Mouse (Mus musculus) lung, postnatal 25 days (tissue): ENCODE data around the gene Klkb1.
"Not testable (repeated sequence)": the region's sequence is repeated elsewhere in the genome, so short reads cannot be mapped to it uniquely, and the experiment has no call there.

ENCODE experiments used
- DNase-seq: peaks from one replicate; pipeline ENCODE4 v3.0.0; 2022; ENCODE audit warnings: low spot score

Klkb1 gene

DNA sequence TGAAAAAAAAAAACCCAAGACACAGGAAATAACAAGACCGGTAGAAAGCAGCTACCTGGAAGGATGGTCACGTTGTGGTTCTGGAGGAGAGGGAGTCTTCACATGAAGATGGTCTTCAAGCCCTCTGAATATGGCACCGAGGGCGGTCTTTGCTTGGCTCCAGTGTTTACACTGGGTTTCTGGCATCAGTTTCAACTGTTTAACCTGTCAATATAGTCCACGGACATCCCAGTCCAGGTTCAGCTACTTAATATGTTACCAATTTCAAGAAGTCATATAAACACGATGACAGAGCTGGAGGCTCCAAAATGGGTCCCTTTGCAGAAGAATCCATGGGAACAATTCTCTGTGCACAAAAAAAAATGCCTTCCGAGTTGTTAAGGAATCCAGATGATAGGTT lies at the start of gene Klkb1:
Gene Klkb1, minus strand, starts transcription at position 173 of the 400 bp plus-strand sequence.
- no peak for DNase-seq

DNA sequence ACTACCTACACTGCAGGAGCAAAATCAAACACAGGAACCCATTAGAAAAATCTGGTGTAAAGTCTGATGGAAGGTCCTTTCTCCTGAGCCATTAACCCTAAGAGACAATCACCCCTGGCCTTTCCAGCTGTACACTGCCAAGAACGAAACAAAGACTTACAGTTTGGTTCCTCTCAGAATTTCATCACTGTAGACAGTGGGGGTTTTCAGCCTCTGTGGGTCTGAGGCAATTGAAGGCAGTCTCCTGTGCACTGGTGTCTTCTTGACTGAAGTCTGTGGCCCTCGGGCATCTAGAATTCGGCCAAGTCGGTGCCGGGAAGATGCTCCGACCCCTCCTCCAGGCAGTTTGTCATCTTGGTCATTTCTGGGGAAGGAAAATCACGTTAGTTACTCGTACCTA lies 49.6 kb upstream of the Klkb1 start:
- no peak for DNase-seq

DNA sequence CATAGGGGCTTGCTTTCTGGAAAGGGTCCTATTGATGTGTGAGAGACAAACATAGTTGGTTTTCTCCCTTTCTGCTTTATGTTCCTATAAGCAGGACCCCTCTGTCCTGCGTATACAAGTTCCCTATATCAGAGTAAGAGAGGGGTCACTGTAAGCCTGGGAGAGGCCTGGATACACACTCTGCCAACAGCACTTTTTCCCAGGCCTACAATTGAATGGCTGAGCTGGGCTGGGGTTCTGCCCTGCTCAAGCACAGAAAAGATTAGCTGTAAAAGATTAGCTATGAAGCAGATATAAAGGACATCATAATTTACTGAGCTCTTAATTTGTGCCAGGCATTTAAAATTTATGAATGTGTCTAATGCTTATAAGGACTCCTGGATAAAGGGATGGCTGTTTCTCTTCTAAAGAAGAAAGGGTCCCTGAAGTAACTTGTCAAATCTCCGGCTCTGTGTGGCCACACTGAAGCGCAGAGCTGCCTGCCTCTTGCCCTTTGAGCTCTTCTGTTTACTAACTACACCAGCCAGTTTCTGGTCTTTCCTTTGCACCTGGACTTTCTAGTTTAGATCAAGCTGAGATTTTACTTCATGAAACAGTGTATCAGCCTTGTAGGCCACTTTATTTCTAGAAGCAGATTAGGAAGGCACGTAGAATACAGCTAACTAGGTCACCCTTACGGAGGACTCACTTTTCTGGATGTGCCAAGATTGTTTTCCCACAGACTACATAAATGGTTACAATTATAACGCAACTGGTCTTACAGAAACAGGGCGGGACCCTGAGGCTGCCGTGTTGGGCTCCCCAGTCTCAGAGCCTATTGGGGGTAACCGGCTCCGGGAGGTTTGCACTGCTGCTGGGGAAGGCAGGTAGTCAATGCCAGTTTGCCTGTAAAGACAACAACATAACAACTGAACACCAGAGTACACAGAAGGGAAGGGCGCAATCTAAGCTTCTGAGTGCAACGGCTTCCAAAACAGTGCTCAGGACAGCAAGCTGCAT lies 47.3 kb upstream of the Klkb1 start:
- no peak for DNase-seq

DNA sequence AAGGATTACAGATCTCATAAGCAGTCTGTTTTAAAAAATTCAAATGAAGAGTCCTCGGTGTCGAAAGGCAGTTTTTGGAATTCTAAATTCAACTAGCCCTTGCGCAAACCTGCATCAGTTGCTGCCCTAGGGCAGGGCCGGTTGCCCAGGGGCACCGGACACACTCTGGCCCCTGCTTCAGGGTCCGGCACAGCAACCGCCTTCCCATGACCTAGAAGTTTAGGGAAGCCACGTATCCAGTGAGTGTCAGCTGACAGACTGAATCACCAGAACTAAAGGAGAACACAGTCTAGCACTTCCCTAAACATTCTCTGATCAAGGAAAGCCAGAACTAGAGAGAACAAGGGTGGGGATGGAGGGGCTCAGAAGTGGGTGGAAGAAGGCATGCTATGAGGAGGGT lies 38.8 kb upstream of the Klkb1 start:
- peak; percentile 38 for DNase-seq

DNA sequence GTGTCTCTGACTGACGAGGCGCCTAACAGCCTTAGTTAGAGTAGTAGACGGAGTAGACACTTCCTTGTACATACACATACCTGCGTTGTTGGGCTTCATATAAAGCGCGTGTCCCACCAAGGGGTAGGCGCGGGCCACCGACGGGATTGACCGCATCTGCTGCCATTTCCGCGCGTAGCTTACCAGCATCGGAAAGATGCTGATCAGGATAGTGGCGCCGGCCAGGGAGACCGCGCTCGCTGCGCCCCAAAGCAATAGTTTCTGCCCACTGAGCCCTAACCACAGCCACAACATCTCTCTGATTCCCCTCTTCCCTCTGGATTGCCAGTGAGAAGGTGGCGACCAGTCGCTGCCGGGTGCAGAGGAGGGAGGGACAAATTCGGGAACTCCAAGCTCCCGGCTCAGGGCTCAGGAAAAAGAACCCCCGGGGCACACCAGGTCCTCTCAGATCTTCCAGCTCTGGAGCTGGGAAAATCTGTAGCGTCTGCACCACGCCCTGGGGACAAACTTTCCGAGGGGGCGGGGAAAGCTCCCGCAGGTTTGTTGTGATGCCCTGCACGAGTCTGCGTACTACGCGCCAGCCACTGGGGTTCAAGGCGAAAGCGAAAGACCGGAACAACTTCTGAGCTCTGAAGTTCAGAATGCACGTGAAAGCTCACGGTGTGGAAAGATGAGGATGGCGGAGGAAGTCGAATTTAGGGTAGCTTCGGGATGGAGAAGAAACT lies 38.2 kb upstream of the Klkb1 start, which contains the start of gene Cyp4v3:
Gene Cyp4v3, minus strand, starts transcription at position 532 of the 725 bp plus-strand sequence.
- peak; percentile 82 for DNase-seq

DNA sequence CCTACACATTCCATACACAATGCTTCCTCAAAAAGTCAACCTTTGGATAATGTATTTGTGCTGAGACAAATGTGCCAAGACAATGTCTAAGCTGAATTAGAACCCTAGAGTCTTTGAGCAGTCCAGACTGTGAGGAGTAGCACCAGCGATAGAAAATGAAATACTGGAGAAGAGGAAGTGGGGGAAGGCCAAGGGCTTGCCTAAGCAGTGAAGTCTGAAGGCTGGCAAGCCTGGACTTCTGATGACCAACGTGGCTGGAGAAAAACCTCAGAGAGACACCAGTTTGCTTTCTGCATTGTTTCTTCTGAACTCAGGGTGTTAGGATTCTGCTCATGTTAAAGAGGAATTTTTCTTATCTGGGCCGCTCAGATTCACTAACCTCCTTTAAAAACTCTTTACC lies 36.2 kb upstream of the Klkb1 start:
- DNase-seq, result no peak

DNA sequence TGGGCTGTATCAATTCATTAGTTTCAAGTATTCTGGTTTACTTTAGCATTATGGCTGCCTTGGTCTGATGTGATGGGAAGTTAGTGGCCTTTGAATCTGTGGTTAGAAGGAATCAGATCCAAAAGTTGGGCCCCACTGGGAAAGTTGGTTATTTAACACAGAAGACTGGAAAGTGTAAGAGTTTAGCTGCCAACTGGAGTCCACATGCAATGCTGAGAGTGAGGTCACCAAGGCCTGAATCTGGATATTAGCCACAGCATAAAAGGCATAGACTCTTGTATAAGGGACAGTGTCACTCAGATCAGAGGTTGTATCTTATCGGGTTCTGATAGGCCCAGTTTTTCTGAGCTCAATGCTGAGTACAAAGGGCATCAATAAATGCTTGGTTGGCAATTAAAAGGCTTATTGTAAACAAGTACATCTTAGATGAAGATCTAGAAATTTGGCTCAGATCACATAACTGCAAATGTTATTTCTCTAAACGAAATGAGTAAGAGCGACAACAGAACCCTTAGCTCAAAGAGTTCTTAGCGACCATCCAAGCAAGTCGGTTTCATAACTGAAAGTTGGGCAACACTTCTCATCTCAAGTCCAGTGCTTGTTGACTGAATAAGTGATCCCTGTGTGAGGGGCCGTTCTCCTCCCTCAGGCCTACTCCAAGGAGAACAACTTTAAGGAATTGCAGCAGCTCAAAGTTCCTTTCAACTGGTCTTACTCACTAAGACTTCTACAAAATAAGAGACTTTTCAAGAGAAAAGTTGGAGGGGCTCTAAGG lies 34.7 kb upstream of the Klkb1 start:
- peak; percentile 52 for DNase-seq

DNA sequence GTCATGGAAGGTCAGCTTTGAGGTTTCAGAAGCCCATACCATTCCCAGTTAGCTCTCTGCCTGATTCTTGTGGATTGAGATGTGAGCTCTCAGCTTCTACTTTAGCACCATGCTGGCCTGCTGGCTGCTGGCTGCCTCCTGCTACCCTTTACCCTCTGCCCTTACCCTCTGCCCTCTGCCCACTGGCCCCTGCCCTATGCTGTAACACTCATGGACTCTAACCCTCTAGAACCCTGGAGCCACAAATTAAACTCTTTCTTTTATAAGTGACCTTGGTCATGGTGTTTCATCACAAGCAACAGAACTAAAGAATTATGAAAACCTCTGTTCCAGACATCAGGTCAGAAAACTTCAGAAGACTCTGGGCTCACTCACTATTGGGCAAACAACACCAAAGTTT lies 32.4 kb upstream of the Klkb1 start:
- DNase-seq, result not testable (repeated sequence)

DNA sequence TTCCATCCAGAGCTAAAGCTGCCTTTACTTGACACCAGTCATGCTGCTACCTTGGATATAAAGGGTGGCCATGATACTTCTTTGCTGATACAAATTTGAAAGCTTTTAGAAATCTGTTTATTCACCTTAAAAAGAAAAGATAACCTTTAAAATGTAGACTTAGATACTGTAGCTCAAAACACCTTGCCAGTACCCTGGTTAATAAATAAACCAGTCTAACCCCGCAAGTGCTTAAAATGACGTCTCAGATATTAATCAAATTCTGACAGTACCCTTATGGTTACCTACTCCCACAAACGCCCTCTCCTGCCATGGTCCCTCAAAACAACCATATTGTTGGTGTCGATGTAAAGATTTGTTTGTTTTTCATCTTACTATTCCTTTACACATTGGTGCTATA lies 29.5 kb upstream of the Klkb1 start:
- no peak for DNase-seq

DNA sequence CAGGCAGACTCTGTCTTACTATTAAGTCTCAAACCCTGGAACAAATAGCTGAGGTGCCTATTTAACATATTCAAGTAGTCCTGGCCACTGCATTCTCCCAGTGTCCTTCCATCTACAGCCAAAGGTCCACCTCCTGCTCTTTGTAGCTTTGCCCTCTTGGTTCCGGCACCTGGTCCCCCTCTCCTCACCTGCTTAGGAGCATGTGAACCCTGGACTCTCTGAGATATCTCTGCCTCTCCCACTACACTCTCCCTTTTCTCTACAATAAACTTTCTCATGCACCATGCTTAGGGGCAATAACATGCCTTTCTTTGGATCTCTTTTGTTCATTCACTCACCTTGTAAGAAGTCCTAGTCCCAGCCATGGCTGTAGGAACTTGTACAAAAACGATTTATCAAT lies 26.7 kb upstream of the Klkb1 start:
- DNase-seq, result no peak

DNA sequence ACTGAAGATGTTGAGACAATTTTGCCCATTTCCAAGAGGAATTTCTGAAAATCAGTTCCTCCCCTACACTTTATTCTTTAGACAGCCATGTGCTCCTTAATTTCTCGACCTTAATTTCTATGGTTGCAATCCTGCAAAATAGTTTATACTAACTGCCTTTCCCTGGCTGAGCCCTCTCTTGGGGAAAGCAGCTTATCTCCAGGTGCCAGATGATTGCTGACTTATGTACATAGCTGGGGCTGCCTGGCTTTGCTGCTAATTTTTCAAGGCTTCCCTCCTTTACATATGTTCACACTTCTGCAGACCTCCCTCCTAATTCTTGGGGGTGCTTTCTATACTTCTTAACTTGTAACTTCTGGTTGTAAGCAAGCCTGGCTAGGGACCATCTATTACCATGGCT lies 26.3 kb upstream of the Klkb1 start:
- DNase-seq, result no peak

DNA sequence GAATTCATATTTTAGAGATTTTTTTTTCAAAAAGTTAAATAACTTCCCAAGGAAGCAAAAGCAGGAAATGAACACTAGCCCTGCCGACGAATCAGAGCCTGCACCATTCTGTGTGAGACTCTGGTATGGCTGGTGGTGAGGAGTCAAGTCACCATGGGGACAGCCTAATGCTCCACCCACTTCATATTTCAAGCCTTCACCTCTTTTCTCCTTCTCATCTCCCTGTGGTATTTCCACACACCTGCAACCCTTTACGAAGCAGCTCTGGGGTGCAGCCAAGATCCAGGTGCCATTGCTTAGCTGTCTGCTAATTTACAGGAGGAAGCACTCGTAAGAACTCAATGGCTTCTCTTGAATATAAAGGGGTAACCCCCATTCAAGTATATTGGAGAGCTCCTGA lies 16.3 kb upstream of the Klkb1 start:
- DNase-seq, result no peak

DNA sequence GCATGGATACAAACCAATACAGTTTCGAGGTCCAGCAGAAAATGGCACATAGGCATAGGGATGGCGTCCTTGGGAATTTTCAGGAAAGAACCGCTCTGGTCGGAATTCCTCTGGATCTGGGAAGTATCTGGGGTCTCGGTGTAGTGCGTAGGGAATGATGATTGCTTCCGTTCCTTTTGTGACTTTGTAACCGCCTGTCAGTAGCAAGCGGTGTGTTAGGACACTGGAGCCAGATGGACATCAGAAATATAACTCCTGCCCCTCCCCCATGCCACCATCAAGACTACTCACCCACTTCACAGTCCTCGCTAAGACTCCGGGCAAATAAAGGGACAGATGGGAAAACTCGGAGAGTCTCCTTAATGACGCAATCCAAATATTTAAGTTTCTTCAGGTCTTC lies 13.7 kb upstream of the Klkb1 start, which contains the start of gene Gm45753:
Gene Gm45753, minus strand, starts transcription at position 101 of the 400 bp plus-strand sequence.
- DNase-seq, result no peak

DNA sequence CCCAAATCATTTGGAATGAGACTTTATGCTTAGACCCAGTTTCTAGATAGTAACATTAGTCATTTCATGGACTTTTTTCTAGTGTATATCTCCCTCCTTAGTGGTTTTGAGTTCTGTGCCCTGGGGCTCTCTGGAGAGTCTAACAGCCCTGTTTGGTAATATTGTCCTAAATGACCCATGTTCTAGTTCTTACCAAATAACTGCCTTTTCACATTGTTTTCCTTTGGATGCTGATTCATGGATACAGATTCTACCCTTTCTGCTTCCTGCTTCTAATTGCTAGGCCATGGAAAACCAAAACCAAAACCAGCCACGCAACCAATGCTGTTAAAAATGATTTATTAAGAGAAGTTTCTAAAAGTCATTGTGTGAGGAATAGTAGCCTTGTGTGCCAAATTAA lies 10.8 kb upstream of the Klkb1 start:
- no peak for DNase-seq

DNA sequence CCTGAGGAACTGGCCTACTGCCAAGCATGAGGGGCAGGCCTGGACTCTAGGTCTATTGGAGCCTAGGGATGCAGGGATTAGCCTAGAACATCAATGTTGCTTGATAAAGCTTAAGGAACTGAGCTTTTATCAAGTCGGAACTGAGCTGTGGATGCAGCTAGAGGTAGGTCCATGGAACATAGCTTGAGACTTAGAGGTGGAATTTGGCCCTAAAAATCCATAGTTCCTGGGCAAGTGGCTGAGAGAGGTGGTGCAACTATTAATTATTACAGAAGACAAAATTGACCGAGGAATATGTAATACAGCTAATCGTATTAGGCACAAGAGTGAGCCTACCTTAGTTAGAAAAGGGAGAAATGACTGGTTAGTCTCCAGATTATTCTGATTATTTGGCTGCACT lies 9.7 kb upstream of the Klkb1 start:
- no peak for DNase-seq

DNA sequence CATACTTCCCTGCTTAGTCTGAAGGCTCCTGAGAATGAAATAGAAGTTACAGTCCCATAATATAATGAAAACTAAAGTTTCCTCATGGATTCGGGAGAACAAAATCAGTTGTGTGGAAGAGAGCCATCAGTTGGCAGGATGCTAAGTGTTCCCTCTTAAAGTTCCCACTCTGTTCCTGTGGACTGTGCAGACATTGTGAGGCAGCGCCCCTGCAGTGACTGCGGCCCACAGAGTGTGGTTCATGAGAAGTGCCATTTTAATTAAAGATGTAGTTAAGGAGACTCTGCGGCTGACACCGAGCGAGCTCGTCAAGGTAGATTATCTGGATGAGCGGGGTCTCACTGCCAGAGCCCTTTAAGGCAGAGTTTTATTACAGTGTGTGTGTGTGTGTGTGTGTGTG lies 7.7 kb upstream of the Klkb1 start:
- no peak for DNase-seq

DNA sequence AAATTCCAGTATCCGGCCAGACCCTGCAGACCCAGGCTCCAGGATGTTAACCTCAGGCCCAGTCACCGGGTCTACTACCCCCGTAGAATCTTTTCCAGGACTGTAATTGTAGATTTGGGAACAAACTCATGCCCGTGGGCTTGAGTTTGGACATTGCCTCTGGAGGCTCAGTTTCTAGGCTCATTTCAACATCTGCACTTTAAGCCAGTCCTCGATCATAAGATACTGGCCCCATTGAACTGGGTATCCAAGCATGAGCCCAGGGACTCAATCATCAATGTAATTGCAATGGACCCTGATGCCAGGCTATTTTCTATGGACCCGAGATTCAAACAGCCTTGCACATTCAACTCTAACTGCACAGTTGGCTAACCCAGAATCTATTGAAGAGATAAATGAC lies 617 bp upstream of the Klkb1 start:
- no peak for DNase-seq

DNA sequence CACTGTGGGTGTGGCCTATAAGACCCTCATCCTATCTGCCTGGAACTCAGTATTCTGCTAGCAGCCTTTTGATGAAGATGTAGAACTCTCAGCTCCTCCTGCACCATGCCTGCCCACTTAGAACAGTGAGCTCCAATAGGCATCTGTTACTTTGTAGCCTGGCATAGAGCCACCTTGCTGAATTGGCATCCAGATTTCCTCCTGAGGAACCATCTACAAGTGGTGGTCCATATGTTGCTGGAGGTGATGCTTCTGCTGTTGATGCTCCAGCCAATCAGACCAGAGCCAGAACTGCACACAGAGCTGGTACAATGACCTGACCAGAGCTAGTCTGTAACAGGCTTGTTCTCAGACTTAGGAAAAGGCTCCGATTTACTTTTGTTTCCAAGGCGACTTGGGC lies 2.9 kb downstream of the Klkb1 start:
- DNase-seq, result no peak

DNA sequence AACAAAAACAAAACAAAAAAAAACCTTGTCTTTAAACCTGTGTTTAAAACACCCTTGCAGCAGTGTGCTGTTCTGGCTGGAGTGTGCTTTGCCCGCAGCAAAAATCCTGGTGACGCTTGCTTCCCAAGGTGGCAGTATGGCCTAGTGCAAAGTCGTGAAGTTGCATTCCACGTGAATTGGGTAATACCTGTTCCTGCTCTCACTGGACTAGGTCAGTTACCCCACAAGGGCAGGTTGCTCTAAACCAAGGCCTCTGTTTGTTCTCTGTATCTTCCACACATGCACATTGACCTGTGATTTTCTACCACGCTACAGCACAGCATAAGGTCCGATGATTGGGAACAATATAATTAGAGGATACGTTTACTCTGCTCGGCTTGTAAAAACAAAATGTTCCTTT lies 13.0 kb downstream of the Klkb1 start:
- DNase-seq, result peak; percentile 38

DNA sequence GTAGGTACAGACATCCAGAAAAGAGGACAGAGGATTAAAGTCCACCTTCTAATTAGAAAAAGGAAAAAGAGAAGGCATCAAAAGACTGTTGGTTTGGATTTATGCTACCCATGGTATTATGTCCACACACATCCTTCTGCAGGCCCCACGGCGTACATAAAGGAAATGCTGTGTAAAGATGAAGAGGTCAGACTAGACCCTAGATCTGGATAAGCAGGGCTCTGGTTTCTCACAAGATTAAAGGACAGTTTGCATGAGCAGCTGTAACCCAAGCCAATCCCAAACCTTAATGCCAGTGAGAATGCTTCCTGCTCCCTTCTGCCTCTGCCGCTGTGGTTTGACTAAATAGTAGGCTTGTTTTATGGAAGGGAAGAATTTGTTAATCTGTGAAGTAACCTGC lies 17.2 kb downstream of the Klkb1 start:
- no peak for DNase-seq

DNA sequence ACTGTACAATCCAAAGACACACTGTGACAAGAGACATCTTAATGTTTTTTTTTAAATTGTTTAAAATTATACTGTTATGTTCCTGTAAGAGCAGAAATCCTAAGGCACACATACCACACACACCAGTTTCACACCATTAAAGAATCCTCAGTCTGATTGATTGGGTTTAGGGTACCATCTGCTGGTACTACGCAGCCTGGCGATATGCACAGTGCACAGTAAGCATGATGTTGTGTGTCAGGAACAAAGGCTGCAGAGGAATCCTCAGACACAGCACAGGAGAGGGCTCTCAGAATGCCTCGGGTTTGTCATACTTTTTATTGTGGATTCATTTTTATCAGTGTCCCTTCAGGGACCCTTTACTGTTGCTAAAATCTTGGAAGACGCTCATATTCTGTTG lies 20.3 kb downstream of the Klkb1 start:
- no peak for DNase-seq

DNA sequence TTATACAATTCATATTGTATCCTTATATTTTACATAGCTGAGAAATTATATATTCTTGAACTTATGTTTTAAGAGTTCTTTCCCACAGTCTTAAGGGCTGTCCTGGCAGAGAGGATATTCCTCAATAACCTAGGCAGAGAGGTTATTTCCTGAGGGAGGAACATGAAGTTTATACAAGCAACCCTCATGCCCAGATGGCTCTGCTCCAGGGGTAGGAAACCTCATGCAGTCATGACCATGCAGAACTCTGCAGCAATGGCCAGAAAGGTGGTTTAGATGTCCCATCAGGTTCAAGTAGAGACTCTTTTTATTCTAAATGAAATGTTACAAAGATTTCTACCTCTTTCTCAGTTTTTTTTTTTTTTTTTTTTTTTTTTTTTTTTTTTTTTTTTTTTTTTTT lies 25.6 kb downstream of the Klkb1 start:
- no peak for DNase-seq
